Mouse (Mus musculus) B cell, adult 62 days (primary cell): ENCODE results near the gene Thumpd1. TPM values are rescaled to one million over a fixed set of nuclear protein-coding genes. Genes with fewer than 3 reads are reported as not detected.

Experiments
- total RNA-seq: library from RNA; stranded (reverse); gene quantifications from 4 replicates; pipeline ENCODE4 v1.2.4, GENCODE M21; 2023

Thumpd1 gene
- 82.5 to 96.7 TPM (median 89.0 TPM) in 4 replicates for total RNA-seq

DNA sequence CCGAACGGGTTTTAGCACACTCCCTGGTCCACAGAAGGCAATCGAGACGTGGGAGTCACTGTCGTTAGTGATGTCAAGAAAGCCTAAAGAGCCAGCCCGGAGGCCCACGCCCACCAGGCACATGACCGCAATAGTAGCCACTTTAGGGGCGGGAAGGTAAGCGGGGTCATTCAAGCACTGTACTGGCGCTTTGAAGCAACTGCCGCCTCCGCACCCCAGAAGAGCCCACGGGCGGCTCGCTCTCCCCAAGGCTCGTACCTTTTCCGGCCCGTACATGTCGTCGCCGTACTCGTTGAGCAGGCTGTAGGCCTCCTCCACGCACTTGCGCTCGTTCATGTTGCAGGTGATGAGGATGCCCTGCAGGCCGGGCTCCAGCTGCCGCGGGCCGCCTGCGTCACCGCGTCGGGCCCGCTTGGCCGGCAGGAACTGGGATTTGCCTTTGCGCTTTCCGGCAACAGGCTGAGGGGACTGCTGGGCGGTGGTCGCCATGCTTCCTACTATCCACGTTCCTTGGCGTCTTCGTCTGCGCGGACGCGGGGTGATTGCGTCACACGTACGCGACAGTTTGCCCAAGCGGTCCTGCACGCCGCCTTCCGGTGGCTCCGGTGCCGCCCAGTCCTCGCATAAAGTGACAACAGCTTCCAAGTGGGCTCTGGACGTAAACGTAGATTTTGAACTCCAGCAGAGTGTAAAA, at the start of gene Thumpd1:
Thumpd1 (minus strand) TSS at position 546 of the 694 bp plus-strand sequence.

DNA sequence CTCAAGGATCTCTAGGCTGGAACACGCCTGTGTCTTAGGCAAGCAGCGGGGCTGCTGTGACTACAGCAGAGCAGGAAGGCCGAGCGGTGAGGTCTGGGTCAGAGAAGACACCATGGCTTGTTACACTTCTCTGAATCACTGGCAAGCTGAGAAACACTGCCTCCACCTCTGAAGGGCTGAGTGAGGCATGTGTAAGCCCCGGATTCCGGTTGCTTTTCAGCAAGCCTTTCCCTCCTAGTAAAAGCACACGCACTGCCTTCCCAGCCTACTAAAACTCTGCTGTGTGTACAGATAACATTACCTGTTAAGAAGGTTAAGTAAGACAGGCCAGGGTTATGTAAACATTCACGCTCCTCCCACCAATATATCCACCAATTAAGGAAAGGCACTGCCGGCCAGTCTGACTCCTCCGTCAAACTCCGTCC, 39.9 kb upstream of the Thumpd1 start, which contains the start of gene Acsm3:
Acsm3 (plus strand) TSS at position 397 of the 425 bp plus-strand sequence.

DNA sequence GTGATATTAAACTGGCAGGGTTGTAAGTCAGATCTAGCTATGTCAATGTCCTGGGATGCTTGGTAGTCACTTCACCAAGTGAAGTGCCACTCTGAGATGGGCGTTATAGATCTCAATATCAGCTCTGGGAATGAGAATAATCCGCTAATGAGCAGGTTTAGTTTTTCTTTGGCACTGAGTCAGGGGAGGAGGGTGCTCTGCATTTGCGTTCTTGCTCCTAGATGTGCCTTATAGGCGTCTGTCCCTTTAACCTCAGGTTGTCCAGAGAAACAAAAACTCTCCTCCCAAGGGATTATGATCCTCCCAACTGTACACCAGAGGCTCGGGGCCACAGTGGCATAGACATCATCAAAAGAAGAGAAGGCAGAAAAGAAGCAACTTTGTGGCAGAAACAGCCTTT, 30.9 kb downstream of the Thumpd1 start, which contains the start of gene Acsm4:
Acsm4 (plus strand) TSS at position 301 of the 400 bp plus-strand sequence.

Other genes with a start within 250 kb of the Thumpd1 start
- gene Umod, start 241.5 kb downstream of the Thumpd1 start, total RNA-seq: not detected in 4 replicates
- not detected in 4 replicates for gene Acsm5, start 201.3 kb downstream of the Thumpd1 start, total RNA-seq
- gene Pdilt, start 197.3 kb downstream of the Thumpd1 start, total RNA-seq: not detected in 4 replicates
- gene Acsm2, start 166.5 kb downstream of the Thumpd1 start, total RNA-seq: not detected in 4 replicates
- not detected in 4 replicates for gene Acsm1, start 113.8 kb downstream of the Thumpd1 start, total RNA-seq
- gene Acsm4, start 30.8 kb downstream of the Thumpd1 start, total RNA-seq: not detected in 4 replicates
- gene Acsm3, start 40.1 kb upstream of the Thumpd1 start, total RNA-seq: not detected in 4 replicates
- gene Rexo5, start 73.2 kb upstream of the Thumpd1 start, total RNA-seq: 7.9 to 13.1 TPM (median 10.2 TPM) in 4 replicates
- gene Eri2, start 73.3 kb upstream of the Thumpd1 start, total RNA-seq: 2.4 to 4.8 TPM (median 4.1 TPM) in 4 replicates
- gene Lyrm1, start 175.1 kb upstream of the Thumpd1 start, total RNA-seq: 3.5 to 3.8 TPM (median 3.6 TPM) in 4 replicates
- 8.8 to 20.9 TPM (median 11.5 TPM) in 4 replicates for gene Dcun1d3, start 175.5 kb upstream of the Thumpd1 start, total RNA-seq